Mouse (Mus musculus): ENCODE data around the gene Carmil3. TPM values are rescaled to one million over a fixed set of nuclear protein-coding genes. Genes with fewer than 3 reads are reported as not detected.

Gene Carmil3
- total RNA-seq (2022), result 1 to 10 TPM; 2.4 to 3.6 (median 2.4) TPM

GRCm38 (mm10) chr14:55490361-55491201 lies at the start of gene Carmil3:
Carmil3 (plus strand) TSS chr14:55490651.
- DNase-seq (ENCODE audit: low spot score), result peak; percentile 25

DNA sequence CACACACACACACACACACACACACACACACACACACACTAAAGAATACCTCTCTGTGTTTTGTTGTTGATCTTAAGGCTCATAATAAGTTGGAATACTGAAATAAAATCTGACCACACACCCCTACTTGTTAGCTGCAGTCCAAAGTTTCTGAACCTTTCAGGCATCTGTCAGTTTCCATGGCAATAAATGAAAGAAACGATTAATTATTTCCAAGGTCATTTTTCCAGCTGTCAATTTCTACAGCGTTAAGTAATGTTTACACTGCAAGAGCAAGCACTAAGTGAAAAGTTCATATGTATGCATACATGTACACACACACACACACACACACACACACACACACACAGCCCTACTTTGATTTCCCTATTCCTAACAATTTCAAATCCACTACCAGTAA lies 32.8 kb upstream of the Carmil3 start:
- no peak for DNase-seq (ENCODE audit: low spot score)

DNA sequence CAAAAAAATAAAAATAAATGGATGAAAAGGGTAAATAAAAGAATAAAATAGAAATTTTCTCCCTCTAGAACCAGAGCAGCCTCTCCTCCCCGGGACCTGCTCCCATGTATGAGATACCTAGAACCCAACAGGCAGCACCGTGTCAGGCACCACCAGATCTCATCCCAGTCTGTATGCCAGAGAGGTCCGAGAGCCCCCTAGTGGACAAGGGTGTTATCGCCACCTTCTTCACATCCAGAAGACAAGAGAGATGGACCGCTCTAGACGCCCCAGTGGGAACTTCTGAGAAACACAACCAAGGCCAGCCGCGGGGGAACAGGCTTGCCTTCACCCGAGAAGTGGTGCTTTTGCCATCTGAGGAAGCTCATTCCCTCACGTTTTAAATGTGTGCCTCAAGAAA lies 32.2 kb upstream of the Carmil3 start:
- peak; percentile 58 for DNase-seq (ENCODE audit: low spot score)

GRCm38 (mm10) chr14:55458761-55459160 lies 31.7 kb upstream of the Carmil3 start:
- no peak for DNase-seq (ENCODE audit: low spot score)

- no peak for DNase-seq (ENCODE audit: low spot score)
Measured at GRCm38 (mm10) chr14:55459796-55460195, 30.7 kb upstream of the Carmil3 start.

GRCm38 (mm10) chr14:55460297-55460696 lies 30.2 kb upstream of the Carmil3 start:
- no peak for DNase-seq (ENCODE audit: low spot score)

DNA sequence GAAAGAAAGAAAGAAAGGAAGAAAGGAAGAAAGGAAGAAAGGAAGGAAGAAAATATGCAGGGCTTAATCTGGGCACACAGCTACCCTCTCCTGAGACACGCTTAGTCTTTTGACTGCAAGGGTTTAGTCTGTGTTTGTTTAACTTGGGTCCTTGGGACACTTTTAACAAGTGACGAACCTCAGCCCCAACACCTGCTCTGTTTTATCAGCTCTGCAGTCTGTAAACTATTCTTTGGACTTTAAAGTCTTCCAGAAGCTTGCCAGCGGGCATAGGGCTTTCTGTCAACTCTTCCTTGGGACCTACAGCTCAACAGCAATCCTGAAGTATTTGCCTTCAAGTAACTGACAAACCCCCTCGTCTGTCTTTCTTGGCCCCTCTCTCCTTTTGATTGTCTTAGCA lies 28.7 kb upstream of the Carmil3 start:
- no peak for DNase-seq (ENCODE audit: low spot score)

DNA sequence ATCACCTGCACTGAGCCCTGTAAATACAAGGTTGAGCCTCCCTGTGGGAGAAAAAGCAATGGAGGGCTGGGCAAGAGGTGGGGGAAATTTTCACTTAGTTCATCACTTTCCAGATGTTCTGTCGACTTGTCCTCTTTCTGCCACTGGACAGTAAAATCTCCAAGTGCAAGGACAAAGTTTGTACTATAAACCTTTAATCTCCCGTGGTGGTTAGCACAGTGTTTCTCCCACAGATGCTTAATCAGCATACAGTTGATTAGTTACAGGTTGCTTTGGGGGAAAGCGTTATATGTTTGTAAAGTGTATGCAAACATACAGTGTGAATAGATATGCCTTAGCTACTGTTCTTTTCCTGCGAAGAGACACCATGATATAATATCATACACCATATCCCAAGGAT lies 24.0 kb upstream of the Carmil3 start:
- DNase-seq (ENCODE audit: low spot score), result no peak

- DNase-seq (ENCODE audit: low spot score), result no peak
Measured at GRCm38 (mm10) chr14:55467108-55467507, 23.3 kb upstream of the Carmil3 start.

- DNase-seq (ENCODE audit: low spot score), result peak; percentile 27
Measured at GRCm38 (mm10) chr14:55468301-55468741, 22.1 kb upstream of the Carmil3 start.

- no peak for DNase-seq (ENCODE audit: low spot score)
Measured at GRCm38 (mm10) chr14:55469041-55469440, 21.4 kb upstream of the Carmil3 start.

GRCm38 (mm10) chr14:55469821-55470220 lies 20.6 kb upstream of the Carmil3 start:
- DNase-seq (ENCODE audit: low spot score), result no peak

GRCm38 (mm10) chr14:55470806-55471205 lies 19.6 kb upstream of the Carmil3 start:
- no peak for DNase-seq (ENCODE audit: low spot score)

- no peak for DNase-seq (ENCODE audit: low spot score)
Measured at GRCm38 (mm10) chr14:55475654-55476053, 14.8 kb upstream of the Carmil3 start.

DNA sequence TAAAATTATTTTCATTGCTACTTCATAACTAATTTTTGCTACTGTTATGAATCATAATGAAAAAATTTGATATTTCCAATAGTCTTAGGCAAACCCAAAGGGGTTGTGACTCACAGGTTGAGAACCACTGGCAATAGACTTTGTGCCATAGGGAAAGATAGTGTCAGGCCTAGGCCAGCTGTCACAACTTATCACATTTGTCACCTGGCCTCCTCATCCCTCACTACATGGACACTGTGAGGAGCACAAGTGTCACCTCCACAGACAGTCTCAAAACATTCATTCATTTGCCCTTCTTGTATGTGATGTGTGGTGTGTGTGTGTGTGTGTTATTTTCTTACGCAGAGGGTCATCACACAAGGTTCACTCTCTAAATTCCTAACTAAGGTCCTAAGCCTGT lies 13.0 kb upstream of the Carmil3 start:
- DNase-seq (ENCODE audit: low spot score), result no peak

DNA sequence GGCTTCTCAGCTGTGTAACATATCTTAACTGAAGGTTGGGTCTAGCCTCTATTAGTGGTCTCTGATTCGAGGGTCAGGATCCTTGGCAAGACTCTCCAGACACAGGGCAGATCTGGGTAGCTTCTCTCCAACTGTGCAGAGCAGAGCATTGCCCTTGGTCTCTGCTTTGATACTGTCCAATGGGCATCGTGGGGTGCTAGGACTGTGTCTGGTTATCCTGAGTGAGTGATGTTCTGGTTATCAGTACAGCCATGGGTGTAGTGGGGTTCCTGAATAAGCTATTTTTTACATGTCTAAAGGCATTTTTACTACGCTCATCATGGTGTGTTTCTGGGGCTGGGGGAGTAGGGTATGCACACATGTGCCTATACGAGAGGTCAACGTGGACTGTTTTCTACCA lies 12.6 kb upstream of the Carmil3 start:
- DNase-seq (ENCODE audit: low spot score), result no peak

DNA sequence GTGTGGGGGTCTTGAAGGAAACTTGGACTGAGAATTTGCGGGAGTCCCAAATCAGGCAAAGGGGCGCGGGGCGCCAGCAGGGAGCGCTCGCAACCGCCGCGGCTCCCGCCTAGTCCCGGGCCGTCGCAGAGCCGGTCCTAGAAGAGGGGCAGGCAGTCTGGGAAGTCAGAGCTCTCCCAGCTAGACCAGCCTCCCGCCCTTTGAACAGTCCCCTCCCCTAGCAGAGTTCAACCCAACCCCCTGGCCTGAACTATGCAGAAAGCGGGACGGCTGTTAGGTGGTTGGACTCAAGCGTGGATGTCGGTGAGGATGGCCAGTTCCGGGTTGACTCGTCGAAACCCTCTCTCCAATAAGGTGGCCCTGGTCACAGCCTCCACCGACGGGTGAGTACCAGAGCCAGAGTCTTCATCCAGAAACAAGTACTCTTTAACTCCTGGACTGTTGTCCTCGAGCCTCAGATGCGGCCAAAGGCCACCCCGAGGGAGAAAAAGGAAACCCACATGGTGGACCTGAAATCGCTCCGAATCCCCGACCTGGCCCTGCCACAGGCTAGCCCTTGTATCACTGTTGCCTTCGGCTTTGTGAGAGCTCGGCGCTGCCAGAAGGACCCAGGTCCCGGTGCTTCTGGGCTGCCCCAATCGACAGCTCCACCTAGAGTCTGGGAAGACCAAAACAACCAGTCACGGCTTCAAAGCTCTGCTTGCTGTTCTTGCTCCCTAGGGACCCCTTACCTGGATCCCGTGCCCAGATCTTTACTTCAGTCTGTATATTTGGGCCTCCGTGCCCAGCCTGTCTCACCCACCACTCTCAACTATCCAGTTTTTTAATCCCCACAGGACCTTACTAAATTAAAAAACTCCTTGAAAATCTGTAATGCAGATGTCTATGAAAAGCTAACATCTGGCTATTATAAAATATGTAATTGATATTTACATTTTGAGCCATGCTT lies 11.5 kb upstream of the Carmil3 start, which contains the start of gene Dhrs4:
Gene Dhrs4, plus strand, starts transcription at position 108 of the 949 bp plus-strand sequence.
- peak; percentile 82 for DNase-seq (ENCODE audit: low spot score)

DNA sequence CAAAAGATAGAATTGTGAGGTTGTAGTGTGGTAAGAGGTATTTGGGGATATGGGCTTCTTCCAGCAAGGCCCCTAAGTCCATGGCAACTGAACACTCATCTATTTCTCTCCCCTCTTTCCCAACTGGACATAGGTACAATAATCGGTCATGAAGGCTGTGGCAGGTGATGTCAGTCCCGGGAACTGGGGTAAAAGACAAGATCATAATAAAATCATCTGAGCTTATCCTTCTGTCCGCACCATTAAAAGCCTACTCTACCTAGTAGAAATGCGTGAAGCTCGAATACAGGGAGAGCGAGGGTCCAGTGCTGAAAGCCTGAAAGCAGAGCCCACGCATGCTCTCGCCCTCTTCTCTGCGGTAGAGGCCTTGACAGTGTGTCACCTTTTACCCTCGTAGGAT lies 10.8 kb upstream of the Carmil3 start:
- no peak for DNase-seq (ENCODE audit: low spot score)

DNA sequence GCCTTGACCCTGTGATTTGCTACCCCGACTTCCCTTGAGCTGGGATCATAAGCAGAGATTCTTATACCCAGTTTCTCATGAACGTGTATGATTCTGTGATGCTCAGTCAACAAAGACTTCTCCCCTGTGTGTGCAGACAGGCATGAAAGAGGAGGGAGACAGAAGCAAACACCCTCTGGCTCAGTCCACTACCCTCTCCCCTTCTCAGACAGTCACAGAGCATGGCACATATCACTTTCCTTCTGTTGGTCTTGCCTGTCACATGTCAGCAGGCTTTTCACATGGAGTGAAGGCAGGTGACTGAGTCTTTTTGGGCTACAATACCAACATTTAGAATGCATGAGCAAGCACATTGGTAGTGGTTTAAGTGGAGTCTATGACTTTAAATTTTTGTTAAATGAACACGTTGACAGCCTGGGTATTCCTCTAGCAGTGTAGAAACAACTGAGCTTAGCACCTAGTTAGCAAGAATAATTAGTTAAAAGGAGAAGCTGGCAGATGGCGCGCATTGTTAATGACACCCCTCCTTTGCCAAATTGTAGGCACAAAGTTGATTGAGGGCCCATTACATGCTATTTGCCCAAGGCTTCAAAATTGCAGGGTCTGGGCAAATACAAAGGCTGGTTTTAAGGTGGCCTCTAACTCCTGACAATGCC lies 5.9 kb upstream of the Carmil3 start:
- no peak for DNase-seq (ENCODE audit: low spot score)

DNA sequence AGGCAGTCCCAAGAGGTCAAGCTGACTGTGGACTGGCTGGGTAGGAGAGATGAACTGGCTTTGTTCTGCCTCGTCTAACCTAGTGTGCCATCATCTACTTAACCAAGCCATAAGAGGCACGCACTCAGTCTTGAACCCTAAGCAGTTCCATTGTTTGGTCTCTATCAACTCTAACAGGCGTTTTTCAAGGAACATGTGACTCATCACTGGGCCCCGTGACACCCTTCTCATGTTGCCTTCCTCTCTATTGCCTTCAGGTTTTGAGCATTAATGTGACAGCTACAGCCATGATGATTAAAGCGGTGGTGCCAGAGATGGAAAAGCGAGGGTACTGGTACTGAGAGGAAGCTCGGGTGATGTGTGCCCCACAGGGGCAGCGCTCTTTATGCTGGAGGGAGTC lies 3.6 kb upstream of the Carmil3 start:
- DNase-seq (ENCODE audit: low spot score), result no peak

DNA sequence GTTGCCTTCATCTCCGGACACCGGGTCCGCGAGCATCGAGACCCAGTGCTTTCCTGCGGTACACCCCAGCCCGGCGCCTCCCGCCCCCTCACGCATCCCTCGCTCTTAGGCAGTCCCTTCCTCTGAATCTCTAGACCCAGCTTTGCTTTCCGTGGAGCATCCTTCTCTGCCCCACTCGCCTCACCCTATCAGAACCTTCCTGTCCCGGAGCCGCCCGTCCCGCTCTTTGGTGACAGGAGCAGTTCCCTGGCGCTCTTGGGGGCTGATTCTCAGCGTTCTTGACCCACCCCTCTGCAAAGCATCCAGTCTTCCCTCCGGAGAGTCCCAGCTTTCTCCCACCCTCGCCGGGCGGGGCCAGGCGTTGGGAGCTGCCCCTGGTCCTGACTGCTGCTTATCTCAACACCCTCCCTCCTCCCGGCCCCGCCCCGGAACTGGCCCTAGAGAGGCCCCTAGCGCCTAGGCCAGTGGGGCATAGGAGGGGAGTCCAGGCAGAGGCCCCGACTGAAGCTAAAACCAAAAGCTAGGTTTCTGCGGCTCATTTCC lies 911 bp downstream of the Carmil3 start:
- DNase-seq (ENCODE audit: low spot score), result peak; percentile 31

DNA sequence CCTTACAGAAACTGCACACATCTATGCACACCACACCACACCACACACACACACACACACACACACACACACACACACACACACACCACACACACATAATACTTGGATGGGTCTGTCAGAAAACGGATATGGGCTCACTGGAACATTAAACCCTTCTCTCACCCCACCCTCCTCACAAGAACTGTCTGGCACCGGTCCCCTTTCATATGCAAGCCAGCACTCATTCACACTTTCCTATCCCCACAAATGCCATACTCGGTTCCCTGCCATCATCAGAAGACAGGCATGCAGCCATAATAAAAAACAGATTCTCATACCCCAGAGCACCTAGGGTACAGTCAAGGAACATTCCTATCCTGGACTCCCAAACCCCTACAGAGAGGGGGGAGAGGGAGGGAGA lies 1.7 kb downstream of the Carmil3 start:
- no peak for DNase-seq (ENCODE audit: low spot score)

All from heart, adult 8-10 months (tissue).